Mouse (Mus musculus) heart, postnatal 25 days (tissue): Measurements from ENCODE around the gene Ranbp3. TPM values are rescaled to one million over a fixed set of nuclear protein-coding genes. Genes with fewer than 3 reads are reported as not detected.
"Not testable (repeated sequence)": the region's sequence is repeated elsewhere in the genome, so short reads cannot be mapped to it uniquely, and the experiment has no call there.

Source experiments
- DNase-seq: peaks from one replicate; pipeline ENCODE4 v3.0.0; 2022; ENCODE audit warnings: low spot score
- intact Hi-C: fragments of 180-260 bp; cut with DNase I; formaldehyde crosslinking; loops from one replicate; pipeline ENCODE4 v1.15.1; 2025
- total RNA-seq, 2 experiments: library from RNA; stranded (reverse); gene quantifications; 2 replicates each; pipeline ENCODE4 v1.2.3; 2021

Ranbp3 gene
- 10 to 100 TPM; 35.7 to 37.5 TPM for total RNA-seq

- intact Hi-C loops = loop anchor here (5.0 kb wide), 1 partner anchor 91 kb away; the partner anchor contains the start of genes Safb and Safb2
- peak; percentile 99 for DNase-seq
Observed at GRCm38 (mm10) chr17:56672941-56673646, at the start of gene Ranbp3. Gene Ranbp3, plus strand, starts transcription at chr17:56673294.

- intact Hi-C loops = loop anchor here (2.0 kb wide), 1 partner anchor 43 kb away; no protein-coding TSS in a partner anchor
- DNase-seq = no peak
Observed at GRCm38 (mm10) chr17:56625495-56625894, 47.6 kb upstream of the Ranbp3 start.

GRCm38 (mm10) chr17:56626260-56626659 lies 46.8 kb upstream of the Ranbp3 start:
- DNase-seq = no peak
- intact Hi-C loops = no loop called here

- intact Hi-C loops = no loop called here
- DNase-seq = peak; percentile 87
Observed at GRCm38 (mm10) chr17:56626754-56627470, 46.2 kb upstream of the Ranbp3 start, which contains the start of gene Lonp1. Gene Lonp1, minus strand, starts transcription at chr17:56626887.

GRCm38 (mm10) chr17:56627530-56628277 lies 45.4 kb upstream of the Ranbp3 start, which contains the start of gene Catsperd:
Gene Catsperd, plus strand, starts transcription at chr17:56628143.
- DNase-seq = no peak
- intact Hi-C loops = no loop called here

- intact Hi-C loops, DNase-seq: not testable (repeated sequence)
Observed at GRCm38 (mm10) chr17:56629800-56630781, 43.0 kb upstream of the Ranbp3 start.

- DNase-seq = no peak
Observed at GRCm38 (mm10) chr17:56631807-56632206, 41.3 kb upstream of the Ranbp3 start.

GRCm38 (mm10) chr17:56634023-56634422 lies 39.1 kb upstream of the Ranbp3 start:
- no peak for DNase-seq
- intact Hi-C loops = no loop called here

More at GRCm38 (mm10) chr17:56631807-56632206, 41.3 kb upstream of the Ranbp3 start:
- intact Hi-C loops = no loop called here

GRCm38 (mm10) chr17:56643237-56643636 lies 29.9 kb upstream of the Ranbp3 start:
- intact Hi-C loops = no loop called here

GRCm38 (mm10) chr17:56647546-56647945 lies 25.5 kb upstream of the Ranbp3 start:
- intact Hi-C loops = no loop called here

More at GRCm38 (mm10) chr17:56643237-56643636, 29.9 kb upstream of the Ranbp3 start:
- DNase-seq = no peak

GRCm38 (mm10) chr17:56651801-56652200 lies 21.3 kb upstream of the Ranbp3 start:
- no peak for DNase-seq
- intact Hi-C loops = no loop called here

More at GRCm38 (mm10) chr17:56647546-56647945, 25.5 kb upstream of the Ranbp3 start:
- DNase-seq = no peak

GRCm38 (mm10) chr17:56654771-56655170 lies 18.3 kb upstream of the Ranbp3 start:
- intact Hi-C loops = no loop called here
- DNase-seq = no peak

GRCm38 (mm10) chr17:56655311-56655710 lies 17.8 kb upstream of the Ranbp3 start:
- no peak for DNase-seq
- intact Hi-C loops = no loop called here

GRCm38 (mm10) chr17:56656171-56656570 lies 16.9 kb upstream of the Ranbp3 start:
- no peak for DNase-seq
- intact Hi-C loops = no loop called here

- no peak for DNase-seq
- intact Hi-C loops = no loop called here
Observed at GRCm38 (mm10) chr17:56663659-56664058, 9.4 kb upstream of the Ranbp3 start.

- intact Hi-C loops = no loop called here
- DNase-seq = no peak
Observed at GRCm38 (mm10) chr17:56664333-56664732, 8.8 kb upstream of the Ranbp3 start.

- no peak for DNase-seq
- intact Hi-C loops = loop anchor here (5.0 kb wide), 3 partner anchors 54 to 309 kb away; partner anchors contain the start of gene Rpl36
Observed at GRCm38 (mm10) chr17:56666384-56666783, 6.7 kb upstream of the Ranbp3 start.

- no peak for DNase-seq
- intact Hi-C loops = loop anchor here (5.0 kb wide), 3 partner anchors 55 to 310 kb away; partner anchors contain the start of gene Rpl36
Observed at GRCm38 (mm10) chr17:56667591-56667990, 5.5 kb upstream of the Ranbp3 start.
